Mouse (Mus musculus) hindbrain, postnatal 0 days (tissue): ENCODE measurements around the gene Hoxb8. TPM values are rescaled to one million over a fixed set of nuclear protein-coding genes. Genes with fewer than 3 reads are reported as not detected.

Source experiments
- ATAC-seq: fragments of 200-750 bp; cut with Nextera tagmentation; 2 replicates; pipeline ENCODE4 v1.8.0; 2017; ENCODE audit warnings: mild to moderate bottlenecking, moderate TSS enrichment, moderate library complexity
- DNase-seq: peaks from one replicate; pipeline ENCODE4 v3.0.0-alpha.2; 2015; ENCODE audit warnings: low spot score
- H3K27ac ChIP-seq: fragments of 300-500 bp; sonication (generic); 2 replicates; pipeline ENCODE4 v1.5.1; 2014; ENCODE audit warnings: mild to moderate bottlenecking
- H3K27me3 ChIP-seq: fragments of 300-500 bp; sonication (generic); 2 replicates; pipeline ENCODE4 v1.6.1; 2014; ENCODE audit warnings: low read length, mixed read lengths; ENCODE audit not compliant: insufficient read depth
- H3K36me3 ChIP-seq: fragments of 300-500 bp; sonication (generic); 2 replicates; pipeline ENCODE4 v1.6.1; 2014; ENCODE audit warnings: low read length, mixed read lengths; ENCODE audit not compliant: insufficient read depth
- H3K4me1 ChIP-seq: fragments of 300-500 bp; sonication (generic); 2 replicates; pipeline ENCODE4 v1.6.1; 2014; ENCODE audit warnings: antibody characterized with exemption, low read length, mixed read lengths; ENCODE audit not compliant: insufficient read depth
- H3K4me2 ChIP-seq: fragments of 300-500 bp; sonication (generic); 2 replicates; pipeline ENCODE4 v1.6.1; 2014; ENCODE audit warnings: low read depth, mild to moderate bottlenecking, low read length, moderate library complexity, mixed read lengths
- H3K4me3 ChIP-seq: fragments of 300-500 bp; sonication (generic); 2 replicates; pipeline ENCODE4 v1.5.1; 2014; ENCODE audit warnings: low read length
- H3K9ac ChIP-seq: fragments of 300-500 bp; sonication (generic); replicated peaks from 2 replicates; pipeline ENCODE4 v1.6.1; 2014; ENCODE audit warnings: mild to moderate bottlenecking, low read length, moderate library complexity, mixed read lengths
- H3K9me3 ChIP-seq: fragments of 300-500 bp; sonication (generic); 2 replicates; pipeline ENCODE4 v1.6.1; 2016; ENCODE audit warnings: low read length, mixed read lengths
- CTCF ChIP-seq: IDR thresholded peaks from 2 replicates; pipeline ENCODE4 v1.5.1; 2016; ENCODE audit warnings: antibody characterized with exemption, control low read depth, low read depth
- WGBS: fragments of 180-500 bp; shearing (Covaris S2); extraction: QIAGEN DNeasy Blood & Tissue Kit; methylation state at CpG from one replicate; pipeline ENCODE4 v1.1.7; 2014; 5-methylcytosine and 5-hydroxymethylcytosine counted together
- polyA plus RNA-seq: library from polyadenylated mRNA; unstranded; fragments of >200 nt; fragmentation: Nextera tagmentation; extraction: Ambion mirVana; gene quantifications from 2 replicates; pipeline ENCODE4 v1.2.1, GENCODE M21; 2015
- total RNA-seq: library from RNA; depleted of rRNA; stranded (reverse); fragments of >200 nt; gene quantifications from 2 replicates; pipeline ENCODE4 v1.2.3, GENCODE M21; 2014

The Hoxb8 gene
- total and polyA plus RNA-seq, 2 experiments from 2014 or later, result 4.6 to 28.0 TPM

DNA sequence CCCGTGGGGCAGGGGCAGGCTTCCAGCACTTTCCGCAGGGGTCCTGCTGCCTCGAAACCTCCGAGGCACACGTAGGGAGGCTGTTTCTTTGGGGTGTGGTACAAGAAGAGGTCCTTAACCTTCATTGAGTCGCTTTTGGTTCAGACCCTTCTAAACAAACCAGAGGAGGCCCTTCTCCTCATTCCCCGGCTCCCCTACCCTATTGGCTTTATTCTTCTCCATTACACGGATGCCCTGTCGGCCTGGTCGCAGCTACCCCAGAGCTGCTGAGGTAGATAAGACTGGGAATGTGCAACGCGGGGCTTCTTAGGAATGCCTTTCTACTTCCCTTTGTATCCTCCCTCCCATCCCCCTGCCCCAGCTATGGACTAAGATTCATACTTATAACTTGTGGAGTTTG is 45.0 kb downstream of the Hoxb8 start:
- H3K4me3 ChIP-seq, result peak overlapping the region; percentile 19

DNA sequence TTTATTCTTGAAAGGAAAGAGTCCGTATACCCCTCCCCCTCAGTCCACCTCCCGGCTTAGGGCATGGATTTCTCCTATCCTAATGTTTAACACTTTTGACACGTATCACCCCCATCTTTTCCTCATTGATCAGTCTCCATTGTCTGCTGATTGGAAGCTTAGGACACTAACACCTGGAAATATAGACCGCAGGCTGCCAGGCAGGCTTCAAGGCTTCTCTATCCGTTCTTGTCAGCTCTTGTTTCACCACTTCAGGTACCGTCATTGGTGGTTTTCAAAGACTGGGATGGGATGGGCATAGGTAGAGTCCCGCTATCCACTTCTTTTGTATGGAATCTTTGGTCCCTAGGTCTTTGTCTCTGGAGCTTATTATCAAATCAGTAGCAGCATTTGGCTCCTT is 45.4 kb downstream of the Hoxb8 start:
- no peak for DNase-seq
- peak overlapping the region; percentile 56 for H3K4me2 ChIP-seq
- WGBS, result 3% methylated on average over 7 of the region's 7 CpGs
- H3K9me3 ChIP-seq, result no peaks in the 10 kb centered on the region
- H3K27me3 ChIP-seq, result peaks cover 90% of the 10 kb centered on the region
- H3K4me3 ChIP-seq, result peak overlapping the region; percentile 29; the same call in 1 of the 2 replicates
- no peak for ATAC-seq
- H3K36me3 ChIP-seq, result no peaks in the 10 kb centered on the region
- H3K4me1 ChIP-seq, result no peaks in the 10 kb centered on the region
- TF ChIP-seq CTCF, result no peak
- H3K9ac ChIP-seq, result peak overlapping the region; percentile 44
- peak overlapping the region; percentile 85 for H3K27ac ChIP-seq

More for the DNA sequence above, 45.0 kb downstream of the Hoxb8 start:
- WGBS, result 2% methylated on average over 12 of the region's 12 CpGs
- ATAC-seq (no peak), DNase-seq (no peak)
- no peaks in the 10 kb centered on the region for H3K4me1 ChIP-seq
- peak overlapping the region; percentile 85 for H3K27ac ChIP-seq
- H3K9ac ChIP-seq, result peak overlapping the region; percentile 44
- no peaks in the 10 kb centered on the region for H3K36me3 ChIP-seq
- TF ChIP-seq CTCF, result no peak
- peak overlapping the region; percentile 56 for H3K4me2 ChIP-seq
- H3K27me3 ChIP-seq, result peaks cover 88% of the 10 kb centered on the region
- no peaks in the 10 kb centered on the region for H3K9me3 ChIP-seq

DNA sequence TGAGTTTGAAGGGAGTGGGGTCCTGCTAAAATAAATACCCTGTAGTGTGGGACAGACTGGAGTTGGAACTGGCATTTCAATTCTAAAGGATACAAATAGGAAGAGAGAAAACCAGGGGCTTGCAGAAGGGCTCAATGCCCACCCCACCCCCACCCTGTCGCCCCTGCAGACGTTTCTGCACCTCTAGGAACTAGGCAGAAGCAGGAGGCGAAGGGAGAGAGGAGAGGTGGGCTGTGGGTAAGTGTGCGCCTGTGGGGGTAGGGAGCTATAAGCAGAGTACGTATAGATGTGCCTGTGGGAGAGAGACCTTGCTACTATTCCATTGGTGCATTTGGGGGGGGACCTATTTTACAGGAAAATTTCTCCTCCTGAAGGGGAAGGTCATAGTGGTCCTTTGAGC is 46.0 kb downstream of the Hoxb8 start:
- Histone ChIP-seq H3K27me3 (peaks cover 90% of the 10 kb centered on the region), H3K4me1 (no peaks in the 10 kb centered on the region), H3K4me3 (peak overlapping the region; percentile 29), H3K36me3 (no peaks in the 10 kb centered on the region), H3K27ac (peak overlapping the region; percentile 85), H3K9me3 (no peaks in the 10 kb centered on the region), H3K9ac (peak overlapping the region; percentile 44), H3K4me2 (peak overlapping the region; percentile 56)
- TF ChIP-seq CTCF, result no peak
- DNase-seq (no peak), ATAC-seq (peak; percentile 43; the same call in 1 of the 2 replicates)
- 4% methylated on average over 5 of the region's 5 CpGs for WGBS

DNA sequence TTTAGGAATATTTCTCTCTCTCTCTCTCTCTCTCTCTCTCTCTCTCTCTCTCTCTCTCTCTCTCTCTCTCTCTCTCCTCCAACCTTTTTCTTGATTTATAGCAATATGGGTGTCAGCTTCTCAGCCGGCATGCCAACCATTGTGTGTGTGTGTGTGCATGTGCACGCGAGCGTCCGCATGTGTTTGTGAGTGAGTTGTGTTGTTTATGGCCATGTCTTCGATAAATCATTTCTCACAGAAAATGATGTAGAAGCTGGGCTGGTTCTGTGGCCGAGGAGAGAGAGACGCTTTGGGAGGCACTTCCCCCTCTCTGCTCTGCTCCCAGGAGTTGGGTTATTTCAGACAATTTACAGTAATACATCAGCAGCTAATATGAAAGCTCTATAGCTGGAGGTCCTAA is 46.9 kb downstream of the Hoxb8 start:
- ATAC-seq, result no peak
- Histone ChIP-seq H3K9me3 (no peaks in the 10 kb centered on the region), H3K27me3 (peaks cover 86% of the 10 kb centered on the region), H3K27ac (peak overlapping the region; percentile 85), H3K4me2 (peak overlapping the region; percentile 56), H3K4me3 (peak overlapping the region; percentile 29), H3K4me1 (no peaks in the 10 kb centered on the region; the same call in 1 of the 2 replicates), H3K36me3 (no peaks in the 10 kb centered on the region), H3K9ac (peak overlapping the region; percentile 43)
- DNase-seq, result no peak
- 4% methylated on average over 8 of the region's 8 CpGs for WGBS
- TF ChIP-seq CTCF, result no peak

DNA sequence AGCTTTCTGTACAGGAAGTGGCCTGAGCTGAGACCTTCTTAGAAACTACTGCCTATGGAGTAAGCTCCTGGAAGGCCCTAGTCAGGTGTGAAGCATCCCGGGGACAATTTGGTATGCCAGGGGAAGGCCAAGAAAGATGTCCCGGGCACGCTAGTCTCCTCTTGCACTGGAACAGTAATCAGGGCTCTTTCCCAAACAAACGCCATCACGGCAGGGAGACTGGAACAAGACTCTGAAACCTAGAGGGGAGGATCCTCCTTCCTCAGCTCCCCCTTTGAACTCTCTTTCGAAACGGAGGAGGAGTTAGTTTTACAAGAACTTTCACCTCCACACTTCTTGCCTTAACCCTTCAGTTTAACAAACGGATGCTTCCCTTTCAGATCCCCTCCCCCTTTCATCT is 50.4 kb downstream of the Hoxb8 start:
- Histone ChIP-seq H3K4me3 (peak overlapping the region; percentile 32), H3K36me3 (no peaks in the 10 kb centered on the region), H3K4me1 (no peaks in the 10 kb centered on the region; the same call in 1 of the 2 replicates), H3K27ac (peak overlapping the region; percentile 80), H3K9me3 (no peaks in the 10 kb centered on the region), H3K9ac (peak overlapping the region; percentile 54), H3K4me2 (peak overlapping the region; percentile 56), H3K27me3 (peaks cover 83% of the 10 kb centered on the region)
- DNase-seq (no peak), ATAC-seq (no peak)
- no peak for TF ChIP-seq CTCF
- 5% methylated on average over 8 of the region's 8 CpGs for WGBS

DNA sequence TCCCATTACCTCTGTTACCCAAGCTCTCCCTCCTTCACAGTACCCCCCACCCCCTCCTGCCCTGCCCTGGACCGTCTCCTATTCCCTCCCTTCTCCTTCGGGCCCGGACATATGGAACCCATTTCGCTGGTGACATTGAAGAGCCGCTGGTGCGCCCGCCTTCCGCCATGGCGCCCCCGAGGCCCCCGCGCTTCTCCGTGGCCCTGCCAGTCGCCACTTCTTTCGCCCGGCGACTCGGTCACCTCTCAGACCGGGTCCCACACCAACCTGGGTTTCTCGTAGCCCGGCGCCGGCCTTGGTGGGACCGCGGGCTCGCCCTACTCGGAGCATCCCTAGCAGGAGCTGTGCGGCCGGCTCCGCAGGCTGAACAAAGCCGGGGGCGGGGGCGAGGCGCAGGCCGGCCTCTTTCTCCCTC is 50.9 kb downstream of the Hoxb8 start:
- Histone ChIP-seq H3K4me3 (peak overlapping the region; percentile 32), H3K9me3 (no peaks in the 10 kb centered on the region), H3K9ac (peak overlapping the region; percentile 54), H3K27ac (peak overlapping the region; percentile 80), H3K36me3 (no peaks in the 10 kb centered on the region), H3K4me2 (peak overlapping the region; percentile 56), H3K4me1 (no peaks in the 10 kb centered on the region; the same call in 1 of the 2 replicates), H3K27me3 (peaks cover 83% of the 10 kb centered on the region)
- no peak for TF ChIP-seq CTCF
- DNase-seq, result no peak
- ATAC-seq, result no peak
- WGBS, result under 1% methylated on average over 32 of the region's 35 CpGs

DNA sequence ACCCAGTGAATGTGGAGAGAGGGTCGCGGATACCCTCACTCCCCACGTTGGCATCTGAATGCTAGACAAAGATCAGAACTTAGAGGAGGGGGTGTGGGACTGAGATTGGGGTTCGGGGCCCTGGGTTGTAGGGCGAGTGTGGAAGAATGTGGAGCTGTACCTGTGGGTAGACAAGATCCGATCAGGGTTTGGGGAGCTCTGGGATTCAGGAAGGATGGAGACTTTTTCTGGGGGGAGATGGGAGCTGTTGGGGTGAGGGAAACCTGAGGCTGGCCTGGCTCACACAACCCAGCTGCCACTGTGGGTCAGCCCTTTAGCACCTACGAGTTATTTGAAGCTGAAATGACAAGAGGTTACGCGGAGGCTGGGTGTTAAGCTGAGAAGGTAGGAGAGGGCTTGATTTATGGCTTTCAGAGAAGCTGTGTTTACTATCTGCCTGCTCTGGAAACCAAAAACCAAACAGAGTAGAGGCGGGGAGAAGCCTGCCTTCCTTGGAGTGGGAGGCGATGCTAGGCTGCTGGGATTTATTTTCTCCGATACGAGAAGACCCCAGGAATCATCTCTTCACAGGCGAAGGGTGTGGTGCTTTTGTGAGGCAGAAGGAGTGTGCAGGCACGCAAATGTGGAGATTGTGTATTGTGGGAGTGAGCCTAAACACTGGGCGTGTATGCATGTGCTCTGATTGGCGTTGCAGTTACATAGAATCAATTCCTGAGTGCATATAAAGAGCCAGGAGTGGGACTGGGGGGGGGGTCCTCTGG is 51.7 kb downstream of the Hoxb8 start:
- H3K4me1 ChIP-seq, result no peaks in the 10 kb centered on the region; the same call in 1 of the 2 replicates
- peak overlapping the region; percentile 80 for H3K27ac ChIP-seq
- WGBS, result 8% methylated on average over 17 of the region's 17 CpGs
- peaks cover 82% of the 10 kb centered on the region for H3K27me3 ChIP-seq
- H3K4me2 ChIP-seq, result peak overlapping the region; percentile 56
- ATAC-seq, result no peak
- TF ChIP-seq CTCF, result no peak
- no peaks in the 10 kb centered on the region for H3K9me3 ChIP-seq
- peak overlapping the region; percentile 54 for H3K9ac ChIP-seq
- no peak for DNase-seq
- H3K36me3 ChIP-seq, result no peaks in the 10 kb centered on the region
- peak overlapping the region; percentile 32 for H3K4me3 ChIP-seq
